Mouse (Mus musculus): Measurements from ENCODE around the gene Bckdhb. TPM values are rescaled to one million over a fixed set of nuclear protein-coding genes. Genes with fewer than 3 reads are reported as not detected.
A peak's percentile ranks its signal among the peaks of the same experiment; 100 is the strongest.
"Not testable (repeated sequence)": the region's sequence is repeated elsewhere in the genome, so short reads cannot be mapped to it uniquely, and the experiment has no call there.

Bckdhb gene
- polyA plus RNA-seq, 1 experiment from 2014 or later = 62.7 TPM

DNA sequence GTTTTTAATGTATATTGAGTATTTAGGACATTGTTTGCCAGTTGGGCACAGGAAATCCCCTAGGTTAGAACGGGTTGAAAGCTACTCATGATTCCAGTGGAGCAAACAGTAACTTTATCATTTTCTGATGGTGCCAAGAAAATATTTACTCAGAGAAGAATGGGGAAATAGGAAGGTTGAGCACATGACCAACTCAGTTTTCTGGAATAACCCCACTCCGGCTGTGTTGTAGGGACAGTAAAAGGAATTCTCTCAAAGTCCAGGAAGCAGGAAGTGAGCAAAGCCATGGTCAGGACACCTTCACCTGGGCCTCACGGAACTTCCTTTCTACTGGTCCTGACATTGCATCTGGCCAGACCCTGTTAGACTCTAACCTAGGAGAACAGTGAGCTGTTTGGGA is 122.5 kb downstream of the Bckdhb start:
- H3K9me3 ChIP-seq = no peaks in the 10 kb centered on the region
- peaks cover 26% of the 10 kb centered on the region for H3K4me1 ChIP-seq
- ATAC-seq (ENCODE audit: insufficient number of reproducible peaks, insufficient read depth, low FRiP score, low TSS enrichment) = no peak
- H3K4me3 ChIP-seq = no peak overlapping the region
- no peaks in the 10 kb centered on the region for H3K27me3 ChIP-seq
- H3K9ac ChIP-seq = no peak overlapping the region
- H3K27ac ChIP-seq = no peak overlapping the region
- H3K36me3 ChIP-seq = no peaks in the 10 kb centered on the region
- H3K4me2 ChIP-seq (replicated peaks) = no peak overlapping the region
- WGBS = 75% methylated on average over 3 of the region's 3 CpGs

- no peak overlapping the region for H3K4me2 ChIP-seq (replicated peaks)
- 59% methylated on average over 1 of the region's 1 CpGs for WGBS
- no peak overlapping the region for H3K9ac ChIP-seq
- no peaks in the 10 kb centered on the region for H3K36me3 ChIP-seq
- ATAC-seq (ENCODE audit: insufficient number of reproducible peaks, insufficient read depth, low FRiP score, low TSS enrichment) = no peak
- no peak overlapping the region for H3K4me3 ChIP-seq
- no peaks in the 10 kb centered on the region for H3K9me3 ChIP-seq
- peaks cover 24% of the 10 kb centered on the region for H3K4me1 ChIP-seq
- no peaks in the 10 kb centered on the region for H3K27me3 ChIP-seq
- no peak overlapping the region for H3K27ac ChIP-seq
Measured at GRCm38 (mm10) chr9:84049142-84049541, 124.2 kb downstream of the Bckdhb start.

DNA sequence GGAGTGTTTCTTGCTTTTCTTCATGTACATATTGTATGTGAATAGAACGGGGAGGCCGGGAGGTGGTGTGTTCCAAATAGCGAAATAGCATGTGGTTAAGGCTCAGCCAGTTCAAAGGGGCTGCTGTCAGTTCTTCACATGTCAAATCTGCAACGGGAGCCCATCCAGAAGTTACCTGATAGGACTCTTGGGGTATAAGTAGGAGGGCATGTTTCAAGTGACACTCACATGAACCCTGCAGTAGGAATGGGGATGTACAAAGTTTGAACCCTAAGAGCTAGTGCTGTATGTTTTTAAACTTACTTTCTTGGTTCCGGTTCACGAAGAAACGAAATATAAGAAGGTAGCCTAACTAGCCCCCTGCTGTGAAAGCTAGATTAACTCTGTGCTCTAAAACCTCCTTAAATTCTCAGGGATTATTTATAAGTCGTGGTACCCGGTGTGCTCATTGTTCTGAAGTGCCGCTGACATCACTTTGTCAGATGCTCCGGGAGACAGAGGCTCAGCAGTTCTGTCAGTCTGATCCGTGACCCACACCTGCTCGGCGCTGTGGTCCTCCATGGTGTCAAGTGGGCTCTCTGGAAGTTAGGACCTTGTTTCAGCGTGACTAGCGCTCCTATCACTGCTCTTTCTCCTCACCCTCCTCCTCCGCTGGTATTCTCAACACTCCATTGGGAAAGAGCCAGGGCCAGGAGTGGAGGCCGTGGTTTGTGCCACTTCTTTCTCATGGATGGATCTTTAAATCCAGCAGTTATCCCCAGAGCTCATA is 126.1 kb downstream of the Bckdhb start:
- ATAC-seq (ENCODE audit: insufficient number of reproducible peaks, insufficient read depth, low FRiP score, low TSS enrichment) = peak; percentile 62
- H3K4me1 ChIP-seq = peaks cover 19% of the 10 kb centered on the region
- 60% methylated on average over 18 of the region's 18 CpGs for WGBS
- H3K36me3 ChIP-seq = no peaks in the 10 kb centered on the region
- no peaks in the 10 kb centered on the region for H3K9me3 ChIP-seq
- no peak overlapping the region for H3K9ac ChIP-seq
- H3K27ac ChIP-seq = 0 out of 2 replicates have a peak overlapping the region, but pooled peaks have one; percentile 25
- no peaks in the 10 kb centered on the region for H3K27me3 ChIP-seq
- no peak overlapping the region for H3K4me3 ChIP-seq
- H3K4me2 ChIP-seq (replicated peaks) = 0 out of 2 replicates have a peak overlapping the region, but pooled peaks have one; percentile 3

DNA sequence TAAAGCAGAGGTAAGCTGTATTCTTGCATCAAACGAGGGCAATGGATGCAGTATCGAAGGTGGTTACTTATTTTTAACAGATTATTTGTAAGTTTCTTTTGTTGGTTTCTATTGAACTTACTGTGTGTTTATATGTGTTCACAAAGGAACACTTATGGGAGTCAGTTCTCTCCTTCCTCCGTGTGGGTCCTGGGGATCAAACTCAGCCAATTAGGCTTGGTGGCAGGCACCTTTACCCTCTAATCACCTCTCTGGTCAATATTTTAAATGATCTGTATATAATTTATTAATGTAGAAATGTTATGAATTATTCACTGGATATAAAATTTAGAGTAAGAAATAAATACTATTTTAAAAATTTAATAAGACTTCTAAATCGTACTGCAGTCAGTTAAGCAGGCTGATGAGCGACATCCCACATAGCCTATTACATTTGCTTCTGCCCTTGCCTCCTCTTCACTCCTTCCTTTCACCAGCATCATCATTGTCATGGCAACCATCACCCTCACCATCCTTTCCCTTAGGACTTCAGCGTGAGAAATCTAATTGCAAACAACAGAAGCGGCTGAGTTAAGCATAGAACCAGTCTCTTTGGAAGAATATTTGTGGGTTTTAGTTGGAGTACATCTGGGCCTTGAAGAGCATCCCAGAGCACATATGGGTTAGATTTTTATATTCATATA is 130.3 kb downstream of the Bckdhb start:
- Histone ChIP-seq H3K9me3 (no peaks in the 10 kb centered on the region), H3K4me2 (replicated peaks) (no peak overlapping the region), H3K27me3 (no peaks in the 10 kb centered on the region), H3K27ac (no peak overlapping the region), H3K36me3 (no peaks in the 10 kb centered on the region), H3K4me1 (peaks cover 10% of the 10 kb centered on the region), H3K9ac (no peak overlapping the region), H3K4me3 (no peak overlapping the region)
- WGBS = 82% methylated on average over 7 of the region's 7 CpGs
- ATAC-seq (ENCODE audit: insufficient number of reproducible peaks, insufficient read depth, low FRiP score, low TSS enrichment) = no peak

DNA sequence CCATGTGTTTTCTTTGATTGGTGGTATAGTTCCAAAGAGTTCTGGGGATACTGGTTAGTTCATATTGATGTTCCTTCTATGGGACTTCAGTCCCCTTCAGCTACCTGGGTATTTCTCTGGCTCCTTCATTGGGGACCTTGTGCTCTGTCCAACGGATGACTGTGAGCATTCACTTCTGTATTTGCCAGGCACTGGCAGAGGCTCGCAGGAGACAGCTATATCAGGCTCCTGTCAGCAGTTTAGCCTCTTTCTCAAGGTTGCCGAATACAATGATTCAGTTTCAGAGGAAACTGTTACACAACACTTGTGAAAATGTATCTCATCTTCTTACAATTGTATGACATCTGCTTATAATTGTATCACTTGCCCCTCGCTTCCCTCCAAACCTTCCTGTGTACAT is 135.8 kb downstream of the Bckdhb start:
- not testable (repeated sequence) for H3K4me3 ChIP-seq; H3K27ac ChIP-seq; ATAC-seq (ENCODE audit: insufficient number of reproducible peaks, insufficient read depth, low FRiP score, low TSS enrichment); H3K36me3 ChIP-seq; H3K4me1 ChIP-seq; H3K4me2 ChIP-seq (replicated peaks); H3K9me3 ChIP-seq; H3K27me3 ChIP-seq; H3K9ac ChIP-seq
- WGBS = 78% methylated on average over 4 of the region's 4 CpGs

GRCm38 (mm10) chr9:84063617-84064016 is 138.7 kb downstream of the Bckdhb start:
- Histone ChIP-seq H3K9me3 (no peaks in the 10 kb centered on the region), H3K27ac (no peak overlapping the region), H3K36me3 (no peaks in the 10 kb centered on the region), H3K4me1 (peaks cover 4% of the 10 kb centered on the region; the same call in 1 of the 2 replicates), H3K27me3 (no peaks in the 10 kb centered on the region), H3K9ac (no peak overlapping the region), H3K4me3 (no peak overlapping the region), H3K4me2 (replicated peaks) (no peak overlapping the region)
- ATAC-seq (ENCODE audit: insufficient number of reproducible peaks, insufficient read depth, low FRiP score, low TSS enrichment) = no peak
- WGBS = 90% methylated on average over 3 of the region's 3 CpGs

GRCm38 (mm10) chr9:84064113-84064512 is 139.2 kb downstream of the Bckdhb start:
- Histone ChIP-seq H3K27ac (no peak overlapping the region), H3K4me2 (replicated peaks) (no peak overlapping the region), H3K4me3 (no peak overlapping the region), H3K27me3 (no peaks in the 10 kb centered on the region), H3K4me1 (peaks cover 4% of the 10 kb centered on the region; the same call in 1 of the 2 replicates), H3K9ac (no peak overlapping the region), H3K36me3 (no peaks in the 10 kb centered on the region), H3K9me3 (no peaks in the 10 kb centered on the region)
- ATAC-seq (ENCODE audit: insufficient number of reproducible peaks, insufficient read depth, low FRiP score, low TSS enrichment) = no peak
- whole genome bisulfite sequencing = 86% methylated on average over 4 of the region's 4 CpGs

GRCm38 (mm10) chr9:84070247-84070646 is 145.3 kb downstream of the Bckdhb start:
- Histone ChIP-seq H3K4me3 (no peak overlapping the region), H3K9me3 (no peaks in the 10 kb centered on the region), H3K4me2 (replicated peaks) (no peak overlapping the region), H3K36me3 (no peaks in the 10 kb centered on the region), H3K9ac (no peak overlapping the region), H3K27ac (no peak overlapping the region), H3K27me3 (no peaks in the 10 kb centered on the region), H3K4me1 (peaks cover 10% of the 10 kb centered on the region)
- 68% methylated on average over 6 of the region's 6 CpGs for WGBS
- ATAC-seq (ENCODE audit: insufficient number of reproducible peaks, insufficient read depth, low FRiP score, low TSS enrichment) = no peak

- no peak for ATAC-seq (ENCODE audit: insufficient number of reproducible peaks, insufficient read depth, low FRiP score, low TSS enrichment)
Measured at GRCm38 (mm10) chr9:84070740-84071139, 145.8 kb downstream of the Bckdhb start.

DNA sequence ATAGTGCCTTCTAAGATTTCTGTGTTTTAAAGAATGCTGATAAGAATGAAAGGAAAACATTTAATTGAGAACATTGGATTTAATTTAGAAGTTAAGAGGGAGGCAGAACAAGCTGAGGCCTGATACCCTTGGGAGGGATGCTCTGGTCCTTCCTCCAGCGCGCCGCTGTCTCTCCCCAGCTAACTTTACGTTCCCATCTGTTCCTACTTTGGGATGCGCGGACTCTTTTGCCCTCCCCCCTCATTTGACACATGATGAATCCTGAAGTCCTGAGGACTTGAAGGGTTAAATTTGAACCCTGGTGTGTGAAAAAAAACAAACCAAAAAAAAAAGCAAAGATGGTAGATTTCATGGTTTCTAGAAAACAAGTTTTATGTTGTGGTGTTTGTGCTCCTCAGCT is 147.6 kb downstream of the Bckdhb start:
- peaks cover 10% of the 10 kb centered on the region for H3K4me1 ChIP-seq
- H3K9me3 ChIP-seq = no peaks in the 10 kb centered on the region
- no peaks in the 10 kb centered on the region for H3K36me3 ChIP-seq
- no peak for ATAC-seq (ENCODE audit: insufficient number of reproducible peaks, insufficient read depth, low FRiP score, low TSS enrichment)
- 22% methylated on average over 6 of the region's 6 CpGs for WGBS
- peak overlapping the region; percentile 19; the same call in 1 of the 2 replicates for H3K4me2 ChIP-seq (replicated peaks)
- no peak overlapping the region for H3K9ac ChIP-seq
- no peak overlapping the region for H3K27ac ChIP-seq
- no peaks in the 10 kb centered on the region for H3K27me3 ChIP-seq
- no peak overlapping the region for H3K4me3 ChIP-seq

More at GRCm38 (mm10) chr9:84070740-84071139, 145.8 kb downstream of the Bckdhb start:
- WGBS = 74% methylated on average over 5 of the region's 5 CpGs
- Histone ChIP-seq H3K36me3 (no peaks in the 10 kb centered on the region), H3K9ac (no peak overlapping the region), H3K4me2 (replicated peaks) (no peak overlapping the region), H3K4me1 (peaks cover 10% of the 10 kb centered on the region), H3K9me3 (no peaks in the 10 kb centered on the region), H3K27me3 (no peaks in the 10 kb centered on the region), H3K4me3 (no peak overlapping the region), H3K27ac (no peak overlapping the region)

DNA sequence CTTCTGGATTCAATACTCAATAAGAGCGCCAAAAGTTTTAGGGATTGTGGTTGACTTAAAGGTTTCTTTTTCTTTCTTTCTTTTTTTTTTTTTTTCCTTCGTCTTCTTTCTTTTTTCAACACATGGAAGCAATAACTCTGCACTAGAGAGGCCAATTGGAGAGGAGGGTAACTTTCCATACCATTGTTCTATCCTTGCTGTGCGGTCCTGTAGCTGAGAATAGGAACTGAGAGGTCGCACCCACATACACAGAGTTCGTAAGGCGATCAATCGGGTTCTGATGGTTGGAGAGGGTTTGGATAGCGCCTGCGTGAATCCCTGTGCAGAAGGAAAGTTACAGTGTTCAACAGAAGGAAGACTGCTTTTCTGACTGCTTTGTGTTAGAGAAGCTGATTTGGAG is 148.3 kb downstream of the Bckdhb start:
- WGBS = 24% methylated on average over 9 of the region's 9 CpGs
- Histone ChIP-seq H3K27me3 (no peaks in the 10 kb centered on the region), H3K4me3 (no peak overlapping the region), H3K4me2 (replicated peaks) (0 out of 2 replicates have a peak overlapping the region, but pooled peaks have one; percentile 11), H3K27ac (no peak overlapping the region), H3K4me1 (peaks cover 10% of the 10 kb centered on the region), H3K9ac (no peak overlapping the region), H3K36me3 (no peaks in the 10 kb centered on the region), H3K9me3 (no peaks in the 10 kb centered on the region)
- no peak for ATAC-seq (ENCODE audit: insufficient number of reproducible peaks, insufficient read depth, low FRiP score, low TSS enrichment)

DNA sequence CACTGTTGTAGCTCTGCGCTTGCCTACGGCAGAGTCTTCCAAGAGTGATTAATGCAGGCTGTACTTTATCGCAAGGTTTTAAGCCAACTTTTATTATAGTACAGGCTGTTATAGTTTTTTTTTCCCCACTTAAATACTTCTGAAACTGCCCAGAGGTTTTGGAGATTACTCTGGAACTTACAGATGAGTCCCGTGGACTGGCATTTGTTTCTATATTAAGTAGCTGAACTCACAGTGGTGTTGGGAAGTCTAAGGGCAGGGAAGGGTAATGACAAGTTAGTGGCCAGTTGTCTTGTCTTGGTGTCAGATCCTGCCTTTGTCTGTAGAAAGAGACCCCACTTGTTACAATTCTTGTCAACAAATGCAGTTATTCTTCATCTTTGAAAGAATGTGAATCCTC is 158.6 kb downstream of the Bckdhb start:
- WGBS = 81% methylated on average over 4 of the region's 4 CpGs
- Histone ChIP-seq H3K4me2 (replicated peaks) (no peak overlapping the region), H3K4me3 (no peak overlapping the region), H3K27me3 (no peaks in the 10 kb centered on the region), H3K4me1 (no peaks in the 10 kb centered on the region), H3K9me3 (no peaks in the 10 kb centered on the region), H3K27ac (no peak overlapping the region), H3K36me3 (no peaks in the 10 kb centered on the region), H3K9ac (no peak overlapping the region)
- ATAC-seq (ENCODE audit: insufficient number of reproducible peaks, insufficient read depth, low FRiP score, low TSS enrichment) = no peak
